Mouse (Mus musculus) 416B (cell line): ENCODE measurements around the gene 2310022A10Rik.
A peak's percentile ranks its signal among the peaks of the same experiment; 100 is the strongest.

Experiments
- DNase-seq: peaks from one replicate; pipeline ENCODE4 v3.0.0; 2011; ENCODE audit warnings: low read depth

2310022A10Rik gene

DNA sequence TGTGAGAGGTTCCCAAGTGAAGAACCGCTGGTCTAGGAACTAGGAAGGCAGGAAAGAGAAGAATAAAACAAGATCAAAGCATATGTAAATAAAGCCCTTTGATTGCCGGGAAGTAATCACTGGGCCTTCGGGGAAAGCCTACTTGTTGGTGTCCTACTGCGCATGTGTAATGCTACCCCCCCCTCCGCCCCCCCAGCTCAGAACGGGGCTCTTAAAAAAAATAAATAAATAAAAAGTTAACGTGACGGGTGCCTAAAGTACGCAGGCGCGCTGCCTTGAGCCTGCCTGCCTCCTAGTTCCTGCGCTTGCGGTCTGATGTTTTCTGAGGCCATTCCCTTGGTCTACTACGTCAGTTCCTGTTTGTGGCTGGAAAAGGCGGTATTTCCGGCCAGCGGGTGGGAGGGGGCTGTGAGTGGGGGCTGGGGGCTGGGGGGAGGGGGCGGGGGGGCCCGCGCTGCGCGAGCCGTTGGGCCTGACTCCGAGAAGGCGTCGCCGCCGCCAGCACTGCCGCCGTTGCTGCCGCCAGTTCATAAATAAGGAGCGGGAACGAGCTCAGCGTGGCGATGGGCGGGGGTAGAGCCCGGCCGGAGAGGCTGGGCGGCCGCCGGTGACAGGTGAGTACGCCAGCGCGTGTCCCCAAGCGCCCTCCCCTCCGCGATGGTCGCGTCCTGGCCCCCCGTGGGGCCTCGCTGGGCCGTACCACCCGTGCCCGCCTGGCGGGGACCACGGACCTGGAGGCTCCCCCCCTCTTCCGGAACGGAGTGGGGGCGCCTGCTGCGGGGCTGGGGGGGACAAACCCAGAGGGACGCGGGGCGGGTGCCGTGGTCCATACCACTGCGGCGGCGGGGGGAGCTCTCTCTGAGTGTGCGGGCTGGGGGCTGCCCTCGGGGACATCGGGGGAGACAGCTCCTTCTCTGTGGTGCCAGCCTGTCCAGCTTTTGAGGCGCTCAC is 38.5 kb downstream of the 2310022A10Rik start, which contains the start of gene Akt2:
Akt2 (plus strand) TSS at position 287 of the 951 bp plus-strand sequence.
- peak; percentile 99 for DNase-seq

DNA sequence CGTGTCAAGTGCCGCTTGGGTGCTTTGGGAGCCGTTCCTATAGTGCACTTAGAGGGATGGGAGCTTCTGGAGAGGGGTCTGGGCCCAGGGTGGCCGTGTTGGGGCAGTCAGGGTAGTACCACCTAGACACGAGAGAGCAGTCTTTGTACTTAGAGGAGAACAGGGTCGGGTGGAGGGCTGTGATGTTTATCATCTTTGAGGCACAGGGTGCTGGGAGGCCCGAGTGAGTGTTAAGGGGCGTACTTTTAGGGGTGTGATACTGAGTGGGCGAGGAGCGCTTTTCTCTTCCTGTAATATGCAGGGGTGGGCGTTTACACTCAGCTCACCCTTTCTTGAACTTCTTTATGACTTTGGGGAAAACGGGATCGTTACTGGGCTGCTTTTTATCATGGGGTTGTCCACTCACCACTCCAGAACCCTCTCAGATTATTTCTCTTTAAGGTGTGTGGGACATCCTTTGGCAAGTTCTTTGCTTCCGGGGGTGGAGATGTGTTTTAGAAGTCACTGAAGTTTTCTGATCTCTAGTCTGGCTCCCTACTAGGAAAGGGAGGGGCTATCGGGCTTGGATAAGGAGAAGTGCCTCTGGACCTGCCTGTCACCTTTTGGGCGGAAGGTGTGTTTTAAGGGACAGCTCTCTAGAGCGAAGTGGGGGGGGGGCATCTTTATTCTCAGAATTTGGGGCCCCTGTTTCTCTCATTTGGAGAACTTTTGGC is 39.3 kb downstream of the 2310022A10Rik start:
- DNase-seq = peak; percentile 64

GRCm38 (mm10) chr7:27592934-27593645 is 40.1 kb downstream of the 2310022A10Rik start:
- DNase-seq = no peak

DNA sequence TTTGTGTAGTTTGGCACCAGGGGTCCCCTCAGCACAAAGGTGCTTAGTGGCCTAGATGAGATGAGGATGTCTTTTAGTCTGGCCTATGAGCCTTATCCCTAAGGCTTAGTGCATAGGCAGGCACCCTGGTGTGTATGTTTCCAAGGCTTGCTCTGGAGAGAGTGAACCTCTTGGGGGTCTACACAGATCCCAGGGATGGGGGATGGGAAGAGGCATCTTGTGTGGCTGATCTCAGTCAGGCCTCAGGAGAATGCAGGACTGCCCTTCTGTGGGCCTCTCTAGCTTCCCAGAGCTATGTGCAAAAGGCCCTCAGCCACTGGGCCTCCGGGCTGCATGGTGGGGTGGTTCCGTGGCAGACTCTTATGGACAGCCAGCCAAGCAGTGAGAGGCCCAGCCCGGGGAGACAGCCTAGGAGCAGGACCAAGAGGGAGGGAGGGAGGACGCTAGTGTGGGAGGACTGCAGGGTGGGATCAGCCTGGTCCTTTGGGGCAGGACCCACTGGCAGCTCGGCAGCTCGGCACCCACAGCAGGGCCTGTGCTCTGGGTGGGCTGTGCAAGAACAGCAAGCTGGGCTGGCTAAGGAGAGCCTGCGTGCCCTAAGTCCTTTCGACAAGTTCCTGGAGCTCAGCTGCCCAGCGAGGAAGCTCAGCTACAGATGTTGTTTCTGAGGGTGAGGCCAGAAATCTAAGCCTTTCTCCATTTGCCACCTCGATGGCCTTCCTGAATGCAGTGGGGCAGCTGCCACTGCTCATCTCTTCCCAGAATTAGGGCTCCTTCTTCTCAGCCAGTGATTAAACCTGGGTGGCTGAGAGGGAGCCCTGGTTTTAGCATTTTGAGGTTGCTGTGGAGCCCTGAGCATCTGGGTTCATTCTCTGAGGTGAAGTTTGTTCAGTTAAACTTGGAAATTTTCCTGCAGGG is 43.8 kb downstream of the 2310022A10Rik start:
- DNase-seq = no peak

- no peak for DNase-seq
Observed at GRCm38 (mm10) chr7:27598053-27598452, 45.0 kb downstream of the 2310022A10Rik start.

- no peak for DNase-seq
Observed at GRCm38 (mm10) chr7:27601628-27602027, 48.6 kb downstream of the 2310022A10Rik start.

- no peak for DNase-seq
Observed at GRCm38 (mm10) chr7:27602161-27602560, 49.1 kb downstream of the 2310022A10Rik start.

GRCm38 (mm10) chr7:27602835-27603234 is 49.8 kb downstream of the 2310022A10Rik start:
- DNase-seq = peak; percentile 83

GRCm38 (mm10) chr7:27604661-27605348 is 51.8 kb downstream of the 2310022A10Rik start:
- DNase-seq = no peak

- no peak for DNase-seq
Observed at GRCm38 (mm10) chr7:27605499-27606285, 52.7 kb downstream of the 2310022A10Rik start.

GRCm38 (mm10) chr7:27606481-27607254 is 53.6 kb downstream of the 2310022A10Rik start:
- DNase-seq = no peak

GRCm38 (mm10) chr7:27607580-27607979 is 54.5 kb downstream of the 2310022A10Rik start:
- no peak for DNase-seq

DNA sequence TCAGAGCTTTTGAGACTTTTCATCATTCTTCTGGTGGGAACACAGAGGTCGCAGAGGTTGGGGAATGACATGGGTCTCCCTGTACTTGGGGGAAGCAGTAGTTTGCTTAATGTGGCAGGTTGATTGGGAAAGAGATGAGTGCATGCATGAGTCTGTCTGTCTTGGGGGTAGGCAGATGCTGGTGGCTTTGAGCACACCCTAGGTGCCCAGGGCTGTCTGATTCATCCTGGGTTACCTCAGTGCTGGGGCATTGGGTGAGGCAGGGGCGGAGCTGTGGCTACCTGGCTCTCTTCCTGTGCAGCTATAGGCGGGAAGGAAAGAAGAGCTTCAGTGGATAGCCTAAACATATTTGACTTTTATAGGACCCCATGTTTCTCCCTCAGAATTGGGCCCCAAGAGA is 55.1 kb downstream of the 2310022A10Rik start:
- peak; percentile 63 for DNase-seq

- peak; percentile 60 for DNase-seq
Observed at GRCm38 (mm10) chr7:27609285-27609684, 56.3 kb downstream of the 2310022A10Rik start.

- DNase-seq = peak; percentile 75
Observed at GRCm38 (mm10) chr7:27609688-27610087, 56.7 kb downstream of the 2310022A10Rik start.

DNA sequence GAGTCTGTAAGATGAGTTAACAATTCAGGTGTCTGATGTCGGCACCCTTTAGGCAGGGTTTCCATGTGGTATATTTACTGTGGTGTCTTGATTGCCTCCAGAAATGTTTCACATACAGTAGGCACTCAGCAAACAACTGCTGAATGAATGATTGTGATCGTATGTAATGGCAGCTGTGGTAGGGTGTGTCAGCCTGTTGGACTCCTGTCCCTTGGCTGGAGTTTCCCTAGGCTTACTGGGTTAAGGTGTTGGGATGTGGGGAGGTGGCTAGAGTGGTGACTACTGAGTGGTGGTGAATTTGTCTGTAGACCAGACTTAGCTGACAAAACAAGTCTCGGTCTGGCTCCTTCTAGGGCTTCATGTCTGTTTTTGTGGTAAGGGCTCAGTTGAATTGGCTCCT is 57.3 kb downstream of the 2310022A10Rik start:
- DNase-seq = no peak

DNA sequence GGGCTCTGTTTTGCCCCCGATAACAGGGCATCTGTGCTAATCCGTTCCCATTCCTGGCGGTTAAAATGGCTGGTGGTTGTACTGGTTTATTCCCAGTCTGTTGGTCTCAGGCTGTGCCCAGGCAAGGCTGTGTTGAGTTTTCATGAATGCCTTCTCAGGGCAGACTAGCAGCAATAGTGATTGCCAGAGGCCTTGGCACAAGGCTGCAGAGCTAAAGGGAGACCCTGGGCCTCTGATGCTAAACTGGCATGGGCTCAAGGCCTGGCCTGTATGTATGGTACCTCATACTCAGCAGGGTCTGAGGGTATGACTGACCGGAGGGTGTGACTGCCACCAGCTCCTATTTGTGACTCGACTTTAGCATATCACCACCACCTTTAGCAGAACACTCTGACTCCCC is 57.8 kb downstream of the 2310022A10Rik start:
- no peak for DNase-seq

- DNase-seq = no peak
Observed at GRCm38 (mm10) chr7:27612940-27613339, 59.9 kb downstream of the 2310022A10Rik start.
